Mouse (Mus musculus) hindbrain, embryonic 15.5 days (tissue): ENCODE measurements at regions not wholly inside any gene's neighbourhood (a gene's known extent, or its start where the extent isn't known, plus 50 kb on each side); places are given as distances from the start of the nearest gene placed in this dataset.

ENCODE experiments used
- ATAC-seq: fragments of 200-750 bp; cut with Nextera tagmentation; 2 replicates; pipeline ENCODE4 v1.8.0; 2017; ENCODE audit warnings: low read depth, moderate number of reproducible peaks, moderate TSS enrichment; ENCODE audit not compliant: low FRiP score
- H3K27ac ChIP-seq: fragments of 300-500 bp; sonication (generic); replicated peaks from 2 replicates; pipeline ENCODE4 v1.5.1; 2015; ENCODE audit warnings: mild to moderate bottlenecking, inconsistent platforms
- H3K27me3 ChIP-seq: fragments of 300-500 bp; sonication (generic); 2 replicates; pipeline ENCODE4 v1.6.1; 2015; ENCODE audit warnings: control low read depth, inconsistent platforms
- H3K36me3 ChIP-seq: fragments of 300-500 bp; sonication (generic); 2 replicates; pipeline ENCODE4 v1.6.1; 2015; ENCODE audit warnings: control low read depth, inconsistent platforms
- H3K4me1 ChIP-seq: fragments of 300-500 bp; sonication (generic); replicated peaks from 2 replicates; pipeline ENCODE4 v1.6.1; 2015; ENCODE audit warnings: control low read depth, inconsistent platforms
- H3K4me2 ChIP-seq: fragments of 300-500 bp; sonication (generic); 2 replicates; pipeline ENCODE4 v1.6.1; 2015; ENCODE audit warnings: moderate library complexity, mild to moderate bottlenecking, inconsistent platforms
- H3K4me3 ChIP-seq: fragments of 300-500 bp; sonication (generic); 2 replicates; pipeline ENCODE4 v1.5.1; 2015; ENCODE audit warnings: mild to moderate bottlenecking, inconsistent platforms
- H3K9ac ChIP-seq: fragments of 300-500 bp; sonication (generic); 2 replicates; pipeline ENCODE4 v1.6.1; 2015; ENCODE audit warnings: inconsistent platforms
- H3K9me3 ChIP-seq: fragments of 300-500 bp; sonication (generic); 2 replicates; pipeline ENCODE4 v1.6.1; 2016; ENCODE audit warnings: control low read depth, inconsistent platforms
- WGBS: fragments of 180-500 bp; shearing (Covaris S2); methylation state at CpG from one replicate; pipeline ENCODE4 v1.1.7; 2015; 5-methylcytosine and 5-hydroxymethylcytosine counted together

DNA sequence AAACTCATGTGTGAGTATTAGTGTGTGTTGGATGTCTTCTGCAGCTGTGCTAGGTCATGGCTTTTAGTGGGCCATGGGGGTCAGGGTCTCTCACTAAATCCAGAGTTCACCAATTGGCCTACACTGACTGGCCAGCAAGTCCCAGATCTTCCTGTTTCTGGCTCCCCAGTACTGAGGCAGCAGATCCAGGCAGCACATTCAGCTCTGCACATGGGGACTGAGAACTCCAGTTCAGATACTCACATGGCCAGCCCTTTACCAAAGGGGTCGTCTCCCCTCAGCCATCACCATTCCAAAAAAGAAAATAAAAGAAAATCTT is 521.6 kb upstream of the Cited2 start:
- Histone ChIP-seq H3K4me2 (no peak overlapping the region), H3K4me1 (peaks cover 7% of the 10 kb centered on the region), H3K4me3 (no peak overlapping the region), H3K9me3 (no peaks in the 10 kb centered on the region), H3K27ac (no peak overlapping the region), H3K9ac (no peak overlapping the region), H3K36me3 (no peaks in the 10 kb centered on the region), H3K27me3 (no peaks in the 10 kb centered on the region)
- ATAC-seq: no peak
- 96% methylated on average over 1 of the region's 1 CpGs for WGBS

DNA sequence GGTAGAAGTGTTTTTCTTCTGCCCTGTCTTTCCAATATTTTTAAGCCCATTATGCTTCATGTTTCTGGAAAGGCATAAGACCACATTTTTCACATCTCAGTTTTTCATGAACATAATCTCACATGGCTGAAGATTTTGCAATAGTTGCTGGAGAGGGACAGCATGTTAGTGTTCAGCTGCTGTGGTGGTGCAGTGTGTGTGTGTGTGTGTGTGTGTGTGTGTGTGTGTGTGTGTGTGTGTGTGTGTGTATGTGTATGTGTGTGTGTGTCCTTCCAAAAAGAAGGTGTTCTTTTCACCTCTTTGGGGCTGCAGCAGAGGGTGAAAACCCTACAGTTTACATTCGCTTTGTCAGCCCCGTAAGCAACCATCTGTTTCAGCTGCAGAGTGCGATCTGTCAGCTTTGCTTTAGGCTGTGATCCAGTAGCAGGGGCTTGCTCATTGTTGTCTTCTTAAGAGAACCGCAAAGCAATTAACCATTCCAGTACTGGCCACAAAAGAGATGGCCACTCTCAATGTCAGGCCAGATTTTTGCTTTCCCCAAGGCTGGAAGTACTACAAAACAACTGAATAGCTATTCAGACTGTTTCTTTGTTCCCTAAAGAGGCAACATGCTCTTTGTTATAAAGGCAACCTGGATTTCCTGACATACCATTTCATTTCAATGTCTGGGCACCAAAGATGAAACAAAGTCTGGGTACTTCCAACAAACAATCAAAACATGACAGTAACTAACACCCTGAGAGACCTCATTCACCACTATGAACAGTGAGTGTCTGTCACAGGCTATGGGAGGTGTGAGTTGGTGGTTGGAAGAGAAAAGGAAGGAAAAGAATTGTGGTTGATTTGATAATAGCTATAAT is 520.2 kb upstream of the Cited2 start:
- H3K4me1 ChIP-seq: peaks cover 7% of the 10 kb centered on the region
- H3K27me3 ChIP-seq: no peaks in the 10 kb centered on the region
- H3K4me3 ChIP-seq: no peak overlapping the region
- WGBS: 10% methylated on average over 4 of the region's 4 CpGs
- peak; percentile 82 for ATAC-seq
- H3K9ac ChIP-seq: no peak overlapping the region
- no peaks in the 10 kb centered on the region for H3K9me3 ChIP-seq
- peak overlapping the region; percentile 30; the same call in 1 of the 2 replicates for H3K27ac ChIP-seq
- H3K36me3 ChIP-seq: no peaks in the 10 kb centered on the region
- no peak overlapping the region for H3K4me2 ChIP-seq

DNA sequence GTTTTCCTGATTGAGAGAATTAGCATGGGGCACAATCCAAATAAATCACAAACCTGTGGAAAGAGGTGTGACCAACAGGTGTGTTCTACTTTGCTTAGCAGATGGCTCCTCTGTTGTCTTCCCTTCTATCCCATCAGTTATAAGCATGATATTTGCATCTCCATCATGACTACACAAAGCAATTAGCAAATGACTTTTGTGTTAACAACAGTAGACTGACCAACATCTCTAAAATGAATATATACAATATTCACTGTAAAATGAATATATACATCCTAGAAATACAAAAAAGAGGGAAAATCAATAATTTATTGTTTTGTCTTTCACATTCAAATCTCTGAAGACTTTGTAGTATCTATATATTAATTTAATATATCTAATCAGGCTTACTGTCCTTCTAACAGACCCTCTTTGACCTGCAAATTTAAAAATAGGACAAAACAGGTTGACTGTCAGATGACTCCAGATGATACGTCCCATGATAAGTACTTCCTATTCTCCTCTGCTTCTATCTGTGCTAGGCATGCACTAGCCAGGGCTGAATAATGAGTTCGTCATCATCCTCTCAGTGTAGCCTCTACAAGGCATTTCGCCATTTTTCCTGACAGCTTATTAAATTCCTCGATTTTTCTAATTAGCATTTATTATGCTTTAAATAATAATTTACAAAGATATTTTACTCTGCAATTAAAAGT is 519.5 kb upstream of the Cited2 start:
- no peak overlapping the region for H3K9ac ChIP-seq
- H3K4me2 ChIP-seq: no peak overlapping the region
- H3K4me3 ChIP-seq: no peak overlapping the region
- H3K27ac ChIP-seq: no peak overlapping the region
- H3K36me3 ChIP-seq: no peaks in the 10 kb centered on the region
- H3K27me3 ChIP-seq: no peaks in the 10 kb centered on the region
- 62% methylated on average over 4 of the region's 4 CpGs for WGBS
- ATAC-seq: no peak
- H3K9me3 ChIP-seq: no peaks in the 10 kb centered on the region
- peaks cover 7% of the 10 kb centered on the region for H3K4me1 ChIP-seq

DNA sequence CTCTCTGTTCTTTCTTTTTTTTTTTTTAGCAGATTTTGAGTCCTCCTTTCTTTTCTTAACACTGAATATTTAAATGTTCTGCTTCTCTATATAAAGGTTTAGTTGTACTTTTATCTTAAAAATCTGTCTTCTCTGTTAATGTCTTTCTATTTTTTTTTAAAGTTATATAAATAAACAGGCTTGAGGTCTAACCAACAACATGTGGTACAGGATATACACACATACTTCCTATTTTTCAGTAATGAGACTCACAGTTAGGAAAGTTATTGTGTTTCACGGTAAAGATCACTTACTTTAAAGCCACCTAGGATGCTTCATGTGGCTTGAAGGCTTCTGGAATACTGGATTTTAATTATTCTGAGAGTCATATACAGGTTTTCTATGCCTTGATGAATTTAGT is 518.9 kb upstream of the Cited2 start:
- Histone ChIP-seq H3K9me3 (no peaks in the 10 kb centered on the region), H3K27me3 (no peaks in the 10 kb centered on the region), H3K27ac (no peak overlapping the region), H3K36me3 (no peaks in the 10 kb centered on the region), H3K4me3 (no peak overlapping the region), H3K4me1 (peaks cover 7% of the 10 kb centered on the region), H3K4me2 (no peak overlapping the region), H3K9ac (no peak overlapping the region)
- 80% methylated on average over 1 of the region's 1 CpGs for WGBS
- ATAC-seq: no peak

DNA sequence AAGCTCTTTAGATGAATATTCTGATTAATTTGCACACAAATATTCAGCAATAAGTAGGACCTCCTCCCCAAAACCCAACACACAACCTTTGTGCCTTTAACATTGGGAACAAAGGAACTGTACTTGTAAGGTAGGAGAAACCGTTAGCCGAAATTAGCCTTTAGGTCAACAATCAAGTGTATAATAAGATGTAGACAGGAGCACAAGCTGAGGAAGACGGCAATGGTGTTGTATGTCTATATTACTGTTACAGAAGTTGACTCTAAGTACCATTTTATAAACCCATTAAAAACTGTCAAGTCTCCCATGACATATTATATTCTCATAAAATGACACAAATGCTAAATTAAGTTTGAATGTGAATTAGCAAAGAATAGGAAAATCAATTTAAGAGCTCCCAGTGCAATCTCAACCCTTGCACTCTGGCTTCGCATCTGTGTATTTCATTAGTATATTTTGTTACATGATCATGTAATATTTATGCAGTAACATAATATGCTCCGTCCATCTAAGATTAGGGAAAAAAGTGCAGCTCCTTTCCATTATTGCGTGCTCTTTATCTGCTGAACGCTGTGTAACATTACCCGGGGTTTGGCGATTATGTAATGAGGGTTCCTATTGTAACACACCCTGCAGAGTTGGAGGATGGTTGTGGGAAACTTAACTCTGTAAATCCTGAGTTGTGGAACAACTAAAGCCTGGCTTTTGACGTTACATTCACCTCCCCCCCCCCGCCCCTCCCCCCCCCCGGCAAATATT is 510.3 kb upstream of the Cited2 start:
- Histone ChIP-seq H3K36me3 (no peaks in the 10 kb centered on the region), H3K4me3 (no peak overlapping the region), H3K4me1 (peaks cover 4% of the 10 kb centered on the region; the same call in 1 of the 2 replicates), H3K27me3 (no peaks in the 10 kb centered on the region), H3K9me3 (no peaks in the 10 kb centered on the region), H3K9ac (no peak overlapping the region), H3K4me2 (0 out of 2 replicates have a peak overlapping the region, but pooled peaks have one; percentile 15), H3K27ac (no peak overlapping the region)
- WGBS: 20% methylated on average over 11 of the region's 12 CpGs
- ATAC-seq: peak; percentile 56; the same call in 1 of the 2 replicates

DNA sequence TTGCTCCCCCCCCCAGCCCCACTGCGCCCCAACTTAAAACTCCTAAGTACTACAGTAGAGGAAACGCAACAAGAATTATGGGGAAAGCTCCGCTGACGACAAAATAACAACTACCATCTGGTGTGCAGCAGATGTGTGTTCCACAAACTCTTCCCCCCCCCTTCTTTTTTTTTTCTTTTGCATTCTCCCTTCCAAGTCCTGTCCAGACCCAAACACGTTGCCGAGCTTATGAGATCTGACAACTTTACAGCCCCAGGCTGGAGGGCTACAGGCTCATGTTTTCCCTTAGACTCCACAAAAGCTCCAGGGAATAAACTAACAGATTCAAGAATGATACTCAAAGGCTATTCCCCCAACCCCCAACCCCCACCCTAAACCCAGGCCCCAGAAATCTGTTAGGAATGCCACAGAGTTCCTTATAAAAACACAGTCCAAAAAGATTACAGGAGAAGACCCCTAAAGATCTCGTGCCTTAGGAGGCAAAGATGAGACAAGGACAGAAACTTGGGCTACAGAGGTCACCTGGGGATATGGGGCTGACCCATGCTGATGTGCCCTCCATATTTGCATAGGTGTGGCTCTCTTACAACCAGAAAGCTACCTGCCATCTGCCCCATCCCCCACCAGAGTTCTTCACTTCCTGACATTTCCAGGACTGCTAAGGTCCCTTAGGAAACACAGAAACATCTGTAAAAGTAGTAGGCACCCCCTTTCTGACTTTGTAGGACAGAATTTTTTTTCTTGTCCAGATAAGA is 509.5 kb upstream of the Cited2 start:
- WGBS: 31% methylated on average over 7 of the region's 7 CpGs
- 0 out of 2 replicates have a peak overlapping the region, but pooled peaks have one; percentile 15 for H3K4me2 ChIP-seq

DNA sequence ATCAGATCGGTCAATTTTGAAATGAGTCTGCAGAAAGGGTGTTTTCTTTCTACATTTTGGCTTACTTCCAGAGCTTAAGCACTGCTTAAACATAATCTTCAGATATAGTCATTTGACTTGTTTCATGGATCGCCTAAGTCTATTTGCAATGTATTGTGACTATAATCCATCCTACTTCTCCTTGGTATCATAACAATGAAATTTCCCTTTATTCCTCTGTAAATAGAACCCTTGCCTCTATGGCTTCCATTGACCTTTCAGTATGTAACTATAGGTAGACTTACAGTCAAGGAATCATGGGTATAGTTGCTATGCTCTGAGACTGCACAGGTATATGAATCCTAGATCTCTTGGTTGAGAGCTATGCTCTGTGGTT is 509.0 kb upstream of the Cited2 start:
- H3K4me2 ChIP-seq: no peak overlapping the region
- H3K4me1 ChIP-seq: peaks cover 4% of the 10 kb centered on the region; the same call in 1 of the 2 replicates
- WGBS: 91% methylated on average over 2 of the region's 2 CpGs
- no peaks in the 10 kb centered on the region for H3K27me3 ChIP-seq
- H3K4me3 ChIP-seq: no peak overlapping the region
- H3K36me3 ChIP-seq: no peaks in the 10 kb centered on the region
- ATAC-seq: no peak
- H3K9ac ChIP-seq: no peak overlapping the region
- H3K27ac ChIP-seq: no peak overlapping the region
- no peaks in the 10 kb centered on the region for H3K9me3 ChIP-seq

More for the DNA sequence above, 509.5 kb upstream of the Cited2 start:
- no peaks in the 10 kb centered on the region for H3K27me3 ChIP-seq
- H3K4me3 ChIP-seq: no peak overlapping the region
- H3K9ac ChIP-seq: no peak overlapping the region
- no peaks in the 10 kb centered on the region for H3K9me3 ChIP-seq
- no peak overlapping the region for H3K27ac ChIP-seq
- H3K4me1 ChIP-seq: peaks cover 4% of the 10 kb centered on the region; the same call in 1 of the 2 replicates
- H3K36me3 ChIP-seq: no peaks in the 10 kb centered on the region
- ATAC-seq: 0 out of 2 replicates have a peak, but pooled peaks have one; percentile 34

DNA sequence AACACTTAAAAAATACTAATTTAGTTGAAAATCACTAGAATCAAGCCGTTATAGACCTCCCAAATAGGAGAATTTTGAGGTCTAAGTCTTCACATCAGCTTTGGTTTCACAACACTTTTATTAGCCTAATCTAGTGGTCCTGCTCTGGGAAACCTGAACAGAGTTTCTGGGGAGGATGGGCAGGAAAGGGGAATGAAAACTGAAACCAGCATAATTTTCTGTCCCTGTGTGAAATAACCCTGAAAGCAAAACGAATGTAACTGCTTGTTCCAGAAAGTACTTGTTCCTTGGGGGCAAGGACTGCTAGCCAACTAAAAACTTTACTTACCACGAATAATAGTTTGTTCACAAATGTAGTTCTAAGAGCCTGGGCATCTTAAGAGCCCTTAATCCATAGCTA is 508.0 kb upstream of the Cited2 start:
- no peaks in the 10 kb centered on the region for H3K36me3 ChIP-seq
- H3K9me3 ChIP-seq: no peaks in the 10 kb centered on the region
- no peak overlapping the region for H3K4me2 ChIP-seq
- no peak overlapping the region for H3K9ac ChIP-seq
- no peak for ATAC-seq
- no peaks in the 10 kb centered on the region for H3K27me3 ChIP-seq
- peaks cover 4% of the 10 kb centered on the region; the same call in 1 of the 2 replicates for H3K4me1 ChIP-seq
- 83% methylated on average over 3 of the region's 3 CpGs for WGBS
- H3K27ac ChIP-seq: no peak overlapping the region
- no peak overlapping the region for H3K4me3 ChIP-seq

DNA sequence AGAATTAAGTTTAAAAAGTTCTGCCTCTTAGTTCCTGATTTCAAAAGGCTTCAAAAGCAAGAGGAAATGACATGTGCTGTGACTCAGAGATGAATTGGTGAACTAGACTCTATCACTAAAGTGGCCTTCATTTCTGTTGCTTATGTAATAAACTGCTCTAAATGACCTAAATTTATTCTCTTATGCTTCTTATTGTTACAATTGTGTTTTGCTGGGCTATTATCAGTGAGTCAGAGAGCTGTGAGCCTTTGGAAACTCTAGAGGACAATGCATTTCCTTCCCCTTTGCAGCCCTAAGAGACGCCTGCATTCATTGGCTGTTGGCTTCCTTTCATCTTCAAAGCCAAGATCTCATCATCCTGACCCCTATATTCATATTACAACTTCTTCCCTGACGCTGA is 501.5 kb upstream of the Cited2 start:
- Histone ChIP-seq H3K9ac (no peak overlapping the region), H3K27me3 (no peaks in the 10 kb centered on the region), H3K4me1 (no peaks in the 10 kb centered on the region), H3K9me3 (no peaks in the 10 kb centered on the region), H3K4me2 (no peak overlapping the region), H3K27ac (no peak overlapping the region), H3K36me3 (no peaks in the 10 kb centered on the region), H3K4me3 (no peak overlapping the region)
- no peak for ATAC-seq
- WGBS: 38% methylated on average over 2 of the region's 2 CpGs

DNA sequence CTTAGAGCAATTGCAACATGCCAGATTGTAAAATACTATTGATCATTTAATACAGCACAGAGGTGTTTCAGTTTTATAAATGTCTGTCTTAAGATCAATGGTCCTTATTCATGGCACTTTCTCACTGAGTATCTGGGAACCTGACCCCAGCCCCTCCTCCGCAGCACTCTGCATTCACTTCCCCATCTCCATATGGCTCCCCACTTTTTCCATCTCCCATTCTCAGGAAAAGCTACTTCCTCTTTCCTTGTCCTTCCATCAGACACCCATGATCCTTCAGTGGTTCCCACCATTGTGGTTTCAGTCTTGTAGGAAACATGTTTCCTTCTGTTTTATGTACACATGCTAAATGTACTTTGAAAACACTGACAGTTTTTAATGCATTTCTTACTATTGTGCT is 497.3 kb upstream of the Cited2 start:
- Histone ChIP-seq H3K4me1 (peaks cover 9% of the 10 kb centered on the region), H3K9me3 (no peaks in the 10 kb centered on the region), H3K9ac (no peak overlapping the region), H3K27ac (no peak overlapping the region), H3K27me3 (no peaks in the 10 kb centered on the region), H3K36me3 (no peaks in the 10 kb centered on the region), H3K4me3 (no peak overlapping the region), H3K4me2 (no peak overlapping the region)
- no peak for ATAC-seq
- 89% methylated on average over 1 of the region's 1 CpGs for WGBS

DNA sequence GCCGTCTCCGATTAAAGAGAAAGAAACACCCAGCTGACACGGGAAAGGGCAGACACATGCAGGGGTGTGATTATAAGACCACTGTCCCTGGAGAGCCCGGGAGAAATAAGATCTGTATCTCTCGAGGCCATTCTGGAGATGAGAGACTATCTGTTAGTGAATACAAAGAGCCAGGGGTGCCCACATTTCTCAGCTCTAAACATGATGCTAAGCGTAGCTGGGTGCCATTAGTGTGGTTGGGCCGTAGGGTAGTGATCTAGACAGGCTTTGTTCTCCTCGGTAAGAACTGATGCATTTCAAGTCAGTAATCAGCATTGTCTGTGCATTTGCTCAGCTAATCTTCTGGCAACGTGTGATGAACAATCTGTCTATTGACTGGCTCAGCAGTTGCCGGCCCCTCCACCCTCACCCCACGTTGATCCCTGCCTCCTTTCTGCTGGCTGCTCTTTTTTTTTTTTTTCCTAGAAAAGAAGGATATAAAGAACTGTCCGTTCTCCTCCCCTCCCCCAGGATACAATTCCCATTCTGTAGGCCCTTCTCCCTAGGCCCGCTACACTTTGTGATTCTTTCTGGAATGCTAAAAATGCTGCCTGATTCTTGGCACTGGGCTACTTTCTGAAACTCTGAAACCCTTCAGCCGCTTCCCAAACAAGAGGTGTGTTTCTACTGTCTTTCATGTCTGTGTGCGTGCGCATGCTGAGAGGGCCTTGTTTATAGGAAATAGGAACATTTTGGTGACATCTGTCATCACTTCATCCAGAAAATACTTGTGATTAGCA is 492.8 kb upstream of the Cited2 start:
- Histone ChIP-seq H3K4me3 (no peak overlapping the region), H3K36me3 (no peaks in the 10 kb centered on the region), H3K4me2 (peak overlapping the region; percentile 38), H3K27me3 (no peaks in the 10 kb centered on the region), H3K9ac (0 out of 2 replicates have a peak overlapping the region, but pooled peaks have one; percentile 2), H3K9me3 (no peaks in the 10 kb centered on the region), H3K27ac (peak overlapping the region; percentile 62), H3K4me1 (peaks cover 15% of the 10 kb centered on the region)
- ATAC-seq: peak; percentile 78
- 4% methylated on average over 16 of the region's 16 CpGs for WGBS
